Mouse (Mus musculus) liver, adult 2 months (tissue): ENCODE data around the gene Echdc1. TPM values are rescaled to one million over a fixed set of nuclear protein-coding genes. Genes with fewer than 3 reads are reported as not detected.

Experiments used
- DNase-seq: peaks from one replicate; pipeline ENCODE4 v3.0.0-alpha.2; 2011; ENCODE audit warnings: low read depth, low spot score; ENCODE audit errors: extremely low read depth
- H3K27ac ChIP-seq: fragments of 200-500 bp; replicated peaks from 2 replicates; pipeline ENCODE4 v1.5.1; 2012; ENCODE audit warnings: low read depth, mild to moderate bottlenecking, control low read depth, inconsistent platforms, low read length; ENCODE audit not compliant: insufficient read depth
- H3K27me3 ChIP-seq: fragments of 200-500 bp; 2 replicates; pipeline ENCODE4 v1.6.1; 2012; ENCODE audit warnings: mild to moderate bottlenecking, moderate library complexity, low read length, inconsistent platforms; ENCODE audit not compliant: control insufficient read depth, insufficient read depth
- H3K36me3 ChIP-seq: fragments of 200-500 bp; 2 replicates; pipeline ENCODE4 v1.6.1; 2012; ENCODE audit warnings: low read length, inconsistent platforms; ENCODE audit not compliant: control insufficient read depth, insufficient read depth
- H3K4me1 ChIP-seq: fragments of 200-500 bp; 2 replicates; pipeline ENCODE4 v1.6.1; 2011; ENCODE audit warnings: low read length; ENCODE audit not compliant: control insufficient read depth, insufficient read depth
- H3K4me3 ChIP-seq: fragments of 200-500 bp; 2 replicates; pipeline ENCODE4 v1.5.1; 2011; ENCODE audit warnings: low read depth, mild to moderate bottlenecking, control low read depth, low read length, moderate library complexity; ENCODE audit not compliant: insufficient read depth
- H3K79me2 ChIP-seq: fragments of 200-500 bp; 2 replicates; pipeline ENCODE4 v1.6.1; 2012; ENCODE audit warnings: inconsistent platforms, mild to moderate bottlenecking, low read length, moderate library complexity; ENCODE audit not compliant: control insufficient read depth, insufficient read depth
- H3K9ac ChIP-seq: fragments of 200-500 bp; 2 replicates; pipeline ENCODE4 v1.6.1; 2012; ENCODE audit warnings: low read depth, mild to moderate bottlenecking, control low read depth, inconsistent platforms, low read length
- CTCF ChIP-seq: fragments of 200-500 bp; IDR thresholded peaks from 2 replicates; pipeline ENCODE4 v1.5.1; 2011; ENCODE audit warnings: low read depth, low read length, control low read depth
- POLR2A ChIP-seq: fragments of 200-500 bp; IDR thresholded peaks from 2 replicates; pipeline ENCODE4 v1.6.1; 2011; ENCODE audit warnings: low read length, control low read depth; ENCODE audit not compliant: insufficient read depth; ENCODE audit errors: extremely low read depth
- WGBS: fragments of 180-500 bp; shearing (Covaris S2); methylation state at CpG from one replicate; pipeline ENCODE4 v1.1.7; 2018; 5-methylcytosine and 5-hydroxymethylcytosine counted together
- polyA plus RNA-seq: library from polyadenylated mRNA; depleted of rRNA; stranded (reverse); fragments of >200 nt; gene quantifications from 2 replicates; pipeline ENCODE4 v1.2.3, GENCODE M21; 2012; rRNA removed
- total RNA-seq: library from RNA; depleted of rRNA; stranded (reverse); fragments of >200 nt; gene quantifications from 2 replicates; pipeline ENCODE4 v1.2.3, GENCODE M21; 2014; rRNA removed

Gene Echdc1
- total RNA-seq (65.2 and 100 TPM in 2 replicates), polyA plus RNA-seq (12.4 and 17.9 TPM in 2 replicates)

- H3K27ac ChIP-seq, result peak within 1 kb of the TSS; percentile 77
- H3K9ac ChIP-seq, result peak within 1 kb of the TSS; percentile 78
- peak within 1 kb of the TSS; percentile 69 for H3K4me3 ChIP-seq
- peaks cover 5% of the 10 kb centered on the region for H3K36me3 ChIP-seq
- H3K4me1 ChIP-seq, result peaks cover 6% of the 10 kb centered on the region; the same call in 1 of the 2 replicates
- under 1% methylated on average over 45 of the region's 49 CpGs for WGBS
- no peaks in the 10 kb centered on the region for H3K27me3 ChIP-seq
- H3K79me2 ChIP-seq, result no peaks in the 10 kb centered on the region; the same call in 1 of the 2 replicates
- peak; percentile 89 for DNase-seq
- TF ChIP-seq CTCF (peak; percentile 92), POLR2A (peak; percentile 33)
These were observed at the start of gene Echdc1 for GRCm38 (mm10) chr10:29313064-29313638. Echdc1 (plus strand) TSS chr10:29313166.

GRCm38 (mm10) chr10:29281736-29282135 is 31.2 kb upstream of the Echdc1 start:
- Histone ChIP-seq H3K27me3 (no peaks in the 10 kb centered on the region), H3K79me2 (no peaks in the 10 kb centered on the region), H3K4me1 (no peaks in the 10 kb centered on the region), H3K27ac (no peak overlapping the region), H3K9ac (no peak overlapping the region), H3K36me3 (no peaks in the 10 kb centered on the region), H3K4me3 (no peak overlapping the region)
- DNase-seq, result no peak
- TF ChIP-seq POLR2A (no peak), CTCF (no peak)
- WGBS, result 77% methylated on average over 1 of the region's 1 CpGs

- Histone ChIP-seq H3K4me3 (no peak overlapping the region), H3K79me2 (no peaks in the 10 kb centered on the region), H3K27ac (no peak overlapping the region), H3K4me1 (no peaks in the 10 kb centered on the region), H3K27me3 (no peaks in the 10 kb centered on the region), H3K9ac (no peak overlapping the region), H3K36me3 (no peaks in the 10 kb centered on the region)
- no peak for DNase-seq
- 96% methylated on average over 1 of the region's 1 CpGs for WGBS
- TF ChIP-seq CTCF, result no peak
- no peak for TF ChIP-seq POLR2A
These were observed 27.2 kb upstream of the Echdc1 start for GRCm38 (mm10) chr10:29285757-29286156.

- WGBS, result 92% methylated on average over 4 of the region's 4 CpGs
These were observed 10.7 kb upstream of the Echdc1 start for GRCm38 (mm10) chr10:29302230-29302629.

GRCm38 (mm10) chr10:29311480-29312219 is 1.3 kb upstream of the Echdc1 start:
- TF ChIP-seq CTCF, result no peak
- TF ChIP-seq POLR2A, result no peak
- Histone ChIP-seq H3K79me2 (no peaks in the 10 kb centered on the region; the same call in 1 of the 2 replicates), H3K4me1 (peaks cover 6% of the 10 kb centered on the region; the same call in 1 of the 2 replicates), H3K27me3 (no peaks in the 10 kb centered on the region), H3K4me3 (no peak overlapping the region), H3K9ac (no peak overlapping the region), H3K36me3 (no peaks in the 10 kb centered on the region), H3K27ac (peak overlapping the region; percentile 52)
- WGBS, result 24% methylated on average over 4 of the region's 4 CpGs
- DNase-seq, result peak; percentile 76

More at GRCm38 (mm10) chr10:29302230-29302629, 10.7 kb upstream of the Echdc1 start:
- Histone ChIP-seq H3K36me3 (no peaks in the 10 kb centered on the region), H3K9ac (no peak overlapping the region), H3K4me1 (no peaks in the 10 kb centered on the region), H3K27me3 (no peaks in the 10 kb centered on the region), H3K27ac (no peak overlapping the region), H3K4me3 (no peak overlapping the region), H3K79me2 (no peaks in the 10 kb centered on the region; the same call in 1 of the 2 replicates)
- TF ChIP-seq CTCF (no peak), POLR2A (no peak)
- peak; percentile 52 for DNase-seq

GRCm38 (mm10) chr10:29313905-29314304 is 939 bp downstream of the Echdc1 start:
- peak; percentile 33 for DNase-seq
- H3K36me3 ChIP-seq, result peaks cover 10% of the 10 kb centered on the region
- no peak overlapping the region for H3K27ac ChIP-seq
- peaks cover 6% of the 10 kb centered on the region; the same call in 1 of the 2 replicates for H3K4me1 ChIP-seq
- WGBS, result 12% methylated on average over 5 of the region's 5 CpGs
- H3K79me2 ChIP-seq, result no peaks in the 10 kb centered on the region; the same call in 1 of the 2 replicates
- H3K4me3 ChIP-seq, result peak overlapping the region; percentile 69; the same call in 1 of the 2 replicates
- H3K27me3 ChIP-seq, result no peaks in the 10 kb centered on the region
- TF ChIP-seq CTCF (no peak), POLR2A (no peak)
- peak overlapping the region; percentile 23; the same call in 1 of the 2 replicates for H3K9ac ChIP-seq
